Mouse (Mus musculus): ENCODE data around the gene Sirt3. TPM values are rescaled to one million over a fixed set of nuclear protein-coding genes. Genes with fewer than 3 reads are reported as not detected.
"Not testable (repeated sequence)": the region's sequence is repeated elsewhere in the genome, so short reads cannot be mapped to it uniquely, and the experiment has no call there.

The Sirt3 gene
- polyA plus RNA-seq, 1 experiment from 2014 or later = 21.6 TPM

GRCm38 (mm10) chr7:140900220-140900619, 18.1 kb upstream of the Sirt3 start, which contains the start of gene Cox8b:
Gene Cox8b, minus strand, starts transcription at chr7:140900446.
- no peak within 1 kb of the TSS for H3K27ac ChIP-seq (ENCODE audit: low read depth, low read length)
- WGBS = 84% methylated on average over 10 of the region's 10 CpGs
- H3K27me3 ChIP-seq (ENCODE audit: control insufficient read depth, insufficient read depth, low read length) = no peaks in the 10 kb centered on the region
- DNase-seq (ENCODE audit: low spot score, missing footprints) (no peak), ATAC-seq (ENCODE audit: low FRiP score) (no peak)
- no peaks in the 10 kb centered on the region for H3K9me3 ChIP-seq (ENCODE audit: control insufficient read depth, low read length)
- no peak within 1 kb of the TSS for H3K9ac ChIP-seq (ENCODE audit: low read length)
- H3K36me3 ChIP-seq (ENCODE audit: control insufficient read depth, insufficient read depth, low read length) = peaks cover 8% of the 10 kb centered on the region; the same call in 1 of the 2 replicates
- H3K4me3 ChIP-seq (ENCODE audit: low read depth, low read length) = no peak within 1 kb of the TSS
- H3K4me1 ChIP-seq (ENCODE audit: control insufficient read depth, insufficient read depth, low read length) = no peaks in the 10 kb centered on the region
- H3K4me2 ChIP-seq = no peak within 1 kb of the TSS

DNA sequence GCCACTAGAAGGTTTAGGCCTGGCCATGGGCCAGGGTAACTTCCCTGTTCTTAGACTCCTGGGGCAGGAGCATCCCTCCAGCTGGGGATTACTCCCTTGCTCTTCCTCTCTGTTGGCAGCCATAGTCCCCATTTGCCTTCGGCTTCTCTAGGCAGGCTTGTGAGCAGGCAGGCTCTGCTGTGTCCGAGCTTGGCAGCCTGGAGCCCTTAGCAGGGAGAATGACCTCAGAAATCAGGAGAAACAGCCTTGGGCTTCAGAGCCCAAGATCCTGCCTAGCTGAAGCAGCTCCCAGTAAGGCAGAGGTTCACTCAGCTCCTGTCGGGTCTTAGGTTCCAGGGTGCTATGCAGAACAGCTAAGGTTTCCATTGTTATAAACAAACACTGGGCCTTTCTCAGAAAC, 17.0 kb upstream of the Sirt3 start:
- Histone ChIP-seq H3K4me2 (no peak overlapping the region), H3K27me3 (ENCODE audit: control insufficient read depth, insufficient read depth, low read length) (no peaks in the 10 kb centered on the region), H3K4me1 (ENCODE audit: control insufficient read depth, insufficient read depth, low read length) (no peaks in the 10 kb centered on the region), H3K27ac (ENCODE audit: low read depth, low read length) (no peak overlapping the region), H3K4me3 (ENCODE audit: low read depth, low read length) (no peak overlapping the region), H3K36me3 (ENCODE audit: control insufficient read depth, insufficient read depth, low read length) (peaks cover 8% of the 10 kb centered on the region; the same call in 1 of the 2 replicates), H3K9me3 (ENCODE audit: control insufficient read depth, low read length) (no peaks in the 10 kb centered on the region), H3K9ac (ENCODE audit: low read length) (no peak overlapping the region)
- ATAC-seq (ENCODE audit: low FRiP score) = no peak
- no peak for DNase-seq (ENCODE audit: low spot score, missing footprints)
- WGBS = 87% methylated on average over 3 of the region's 3 CpGs

DNA sequence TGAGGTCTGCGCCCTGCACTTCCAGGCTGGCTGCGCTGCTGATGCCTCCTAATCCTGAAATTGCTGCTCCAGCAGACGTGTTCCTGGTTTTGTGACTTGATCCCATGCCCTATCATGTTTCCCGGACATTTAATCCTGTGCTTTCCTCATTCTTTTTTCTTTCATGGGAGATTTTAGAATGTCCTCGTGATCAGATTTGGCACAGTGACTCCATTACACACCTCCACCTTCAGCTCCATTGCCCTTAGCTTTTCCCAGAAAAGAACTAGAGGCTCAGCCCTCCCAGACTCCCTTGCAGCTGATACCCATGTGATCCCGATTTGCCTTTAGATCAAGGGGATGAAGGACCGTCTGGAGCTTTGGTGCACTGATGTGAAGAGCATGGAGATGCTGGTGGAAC, 15.8 kb upstream of the Sirt3 start:
- Histone ChIP-seq H3K36me3 (ENCODE audit: control insufficient read depth, insufficient read depth, low read length) (peaks cover 12% of the 10 kb centered on the region; the same call in 1 of the 2 replicates), H3K4me2 (no peak overlapping the region), H3K4me1 (ENCODE audit: control insufficient read depth, insufficient read depth, low read length) (no peaks in the 10 kb centered on the region), H3K27me3 (ENCODE audit: control insufficient read depth, insufficient read depth, low read length) (no peaks in the 10 kb centered on the region), H3K4me3 (ENCODE audit: low read depth, low read length) (no peak overlapping the region), H3K27ac (ENCODE audit: low read depth, low read length) (no peak overlapping the region), H3K9me3 (ENCODE audit: control insufficient read depth, low read length) (no peaks in the 10 kb centered on the region), H3K9ac (ENCODE audit: low read length) (no peak overlapping the region)
- no peak for DNase-seq (ENCODE audit: low spot score, missing footprints)
- 92% methylated on average over 7 of the region's 7 CpGs for WGBS
- ATAC-seq (ENCODE audit: low FRiP score) = no peak

- Histone ChIP-seq H3K9ac (ENCODE audit: low read length) (no peak overlapping the region), H3K9me3 (ENCODE audit: control insufficient read depth, low read length) (no peaks in the 10 kb centered on the region), H3K36me3 (ENCODE audit: control insufficient read depth, insufficient read depth, low read length) (peaks cover 26% of the 10 kb centered on the region), H3K4me1 (ENCODE audit: control insufficient read depth, insufficient read depth, low read length) (no peaks in the 10 kb centered on the region), H3K4me3 (ENCODE audit: low read depth, low read length) (no peak overlapping the region), H3K27ac (ENCODE audit: low read depth, low read length) (no peak overlapping the region), H3K4me2 (no peak overlapping the region), H3K27me3 (ENCODE audit: control insufficient read depth, insufficient read depth, low read length) (no peaks in the 10 kb centered on the region)
- DNase-seq (ENCODE audit: low spot score, missing footprints) (no peak), ATAC-seq (ENCODE audit: low FRiP score) (no peak)
- 95% methylated on average over 3 of the region's 3 CpGs for WGBS
These were observed 12.5 kb upstream of the Sirt3 start for GRCm38 (mm10) chr7:140894611-140895010.

DNA sequence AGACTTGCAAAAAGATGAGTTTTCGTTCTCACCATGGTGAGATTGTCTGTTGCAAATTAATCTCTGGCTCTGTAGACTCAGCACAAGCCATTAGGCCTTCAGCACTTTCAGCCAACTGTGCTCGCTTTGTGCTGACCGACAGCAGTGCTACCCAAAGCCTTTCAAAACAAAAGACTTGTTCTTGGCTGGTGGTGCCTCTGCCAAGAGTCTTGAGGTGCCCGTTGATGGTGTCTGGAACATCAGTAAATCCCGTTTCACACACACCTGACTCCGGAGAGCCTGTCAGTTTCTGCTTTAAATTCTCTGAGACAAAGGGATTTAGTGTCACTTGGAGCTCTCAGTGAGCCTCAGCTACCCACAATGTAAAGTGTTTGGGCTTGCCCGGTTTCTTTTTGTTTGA, 11.9 kb upstream of the Sirt3 start:
- ATAC-seq (ENCODE audit: low FRiP score) (no peak), DNase-seq (ENCODE audit: low spot score, missing footprints) (no peak)
- H3K4me3 ChIP-seq (ENCODE audit: low read depth, low read length) = no peak overlapping the region
- WGBS = 93% methylated on average over 7 of the region's 7 CpGs
- H3K27ac ChIP-seq (ENCODE audit: low read depth, low read length) = no peak overlapping the region
- H3K9me3 ChIP-seq (ENCODE audit: control insufficient read depth, low read length) = no peaks in the 10 kb centered on the region
- H3K36me3 ChIP-seq (ENCODE audit: control insufficient read depth, insufficient read depth, low read length) = peaks cover 27% of the 10 kb centered on the region
- no peaks in the 10 kb centered on the region for H3K27me3 ChIP-seq (ENCODE audit: control insufficient read depth, insufficient read depth, low read length)
- H3K4me2 ChIP-seq = no peak overlapping the region
- no peak overlapping the region for H3K9ac ChIP-seq (ENCODE audit: low read length)
- no peaks in the 10 kb centered on the region for H3K4me1 ChIP-seq (ENCODE audit: control insufficient read depth, insufficient read depth, low read length)

DNA sequence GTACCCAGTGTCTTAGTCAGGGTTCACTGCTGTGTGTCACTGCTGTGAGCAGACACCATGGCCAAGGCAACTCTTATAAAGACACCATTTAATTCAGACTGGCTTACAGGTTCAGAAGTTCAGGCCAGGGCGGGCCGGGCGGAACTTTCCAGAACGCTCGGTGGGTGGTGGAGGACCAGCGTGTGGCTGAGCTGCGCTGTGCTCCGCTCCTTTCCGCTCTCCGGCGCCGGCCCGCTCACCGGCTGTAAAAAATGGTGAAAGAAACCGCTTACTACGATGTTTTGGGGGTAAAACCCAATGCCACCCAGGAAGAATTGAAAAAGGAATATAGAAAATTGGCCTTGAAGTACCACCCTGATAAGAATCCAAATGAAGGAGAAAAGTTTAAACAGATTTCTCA, 8.5 kb upstream of the Sirt3 start:
- H3K9me3 ChIP-seq (ENCODE audit: control insufficient read depth, low read length); H3K27ac ChIP-seq (ENCODE audit: low read depth, low read length); H3K27me3 ChIP-seq (ENCODE audit: control insufficient read depth, insufficient read depth, low read length); H3K9ac ChIP-seq (ENCODE audit: low read length); DNase-seq (ENCODE audit: low spot score, missing footprints); ATAC-seq (ENCODE audit: low FRiP score); H3K4me1 ChIP-seq (ENCODE audit: control insufficient read depth, insufficient read depth, low read length); H3K4me2 ChIP-seq; H3K4me3 ChIP-seq (ENCODE audit: low read depth, low read length): not testable (repeated sequence)
- H3K36me3 ChIP-seq (ENCODE audit: control insufficient read depth, insufficient read depth, low read length) = peaks cover 29% of the 10 kb centered on the region
- 95% methylated on average over 16 of the region's 16 CpGs for WGBS

DNA sequence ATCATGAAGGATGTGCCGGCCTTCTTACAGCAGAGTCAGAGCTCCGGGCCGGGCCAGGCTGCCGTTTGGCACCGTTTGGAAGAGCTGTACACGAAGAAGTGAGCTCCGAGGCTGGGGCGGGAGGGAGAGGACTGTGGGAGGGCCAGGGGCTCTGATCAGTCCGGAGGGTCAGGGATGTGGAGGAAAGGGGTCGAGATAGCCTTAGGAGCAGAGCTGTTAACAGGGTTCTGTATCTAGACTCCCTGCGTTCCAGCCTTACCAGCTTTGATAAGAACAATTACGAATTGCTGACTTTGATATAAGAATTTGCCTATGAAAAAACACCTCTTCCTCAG, 327 bp upstream of the Sirt3 start:
- H3K27ac ChIP-seq (ENCODE audit: low read depth, low read length) = no peak overlapping the region
- H3K9ac ChIP-seq (ENCODE audit: low read length) = peak overlapping the region; percentile 49
- peaks cover 8% of the 10 kb centered on the region for H3K4me1 ChIP-seq (ENCODE audit: control insufficient read depth, insufficient read depth, low read length)
- WGBS = 1% methylated on average over 12 of the region's 12 CpGs
- H3K9me3 ChIP-seq (ENCODE audit: control insufficient read depth, low read length) = no peaks in the 10 kb centered on the region
- H3K36me3 ChIP-seq (ENCODE audit: control insufficient read depth, insufficient read depth, low read length) = no peaks in the 10 kb centered on the region
- peak overlapping the region; percentile 52 for H3K4me3 ChIP-seq (ENCODE audit: low read depth, low read length)
- ATAC-seq (ENCODE audit: low FRiP score) (peak; percentile 70), DNase-seq (ENCODE audit: low spot score, missing footprints) (no peak)
- H3K27me3 ChIP-seq (ENCODE audit: control insufficient read depth, insufficient read depth, low read length) = no peaks in the 10 kb centered on the region
- H3K4me2 ChIP-seq = peak overlapping the region; percentile 85

DNA sequence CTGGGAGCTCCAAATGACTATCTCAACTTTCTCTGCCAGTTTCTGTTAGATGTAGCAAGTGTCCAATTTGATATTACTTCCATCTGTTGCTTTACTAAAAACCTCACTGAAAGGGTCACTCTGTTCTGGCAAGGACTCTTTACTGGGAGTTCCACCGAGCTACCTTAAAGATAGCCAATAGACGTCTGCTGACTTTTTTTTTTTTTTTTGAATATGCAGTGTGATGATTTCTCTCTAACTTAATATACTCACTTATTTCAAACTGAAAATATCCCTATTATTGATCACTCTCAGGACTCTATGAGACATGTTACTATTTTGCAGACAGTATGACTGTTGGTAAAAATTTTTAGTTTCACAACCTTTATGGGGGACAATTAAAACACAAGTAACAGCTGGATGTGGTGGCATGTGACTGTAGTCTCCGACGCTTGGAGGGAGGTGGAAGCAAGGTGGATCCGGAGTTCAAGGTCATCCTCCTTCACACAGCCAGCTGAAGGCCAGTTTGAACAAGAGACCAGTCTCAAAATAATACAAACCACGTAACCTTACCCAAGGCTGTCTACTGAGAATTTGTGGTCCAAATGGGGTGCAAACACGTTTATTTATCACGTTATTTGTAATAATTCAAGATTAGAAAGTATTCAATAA, 1.1 kb downstream of the Sirt3 start:
- H3K27ac ChIP-seq (ENCODE audit: low read depth, low read length) = no peak overlapping the region
- 35% methylated on average over 8 of the region's 8 CpGs for WGBS
- DNase-seq (ENCODE audit: low spot score, missing footprints) = no peak

DNA sequence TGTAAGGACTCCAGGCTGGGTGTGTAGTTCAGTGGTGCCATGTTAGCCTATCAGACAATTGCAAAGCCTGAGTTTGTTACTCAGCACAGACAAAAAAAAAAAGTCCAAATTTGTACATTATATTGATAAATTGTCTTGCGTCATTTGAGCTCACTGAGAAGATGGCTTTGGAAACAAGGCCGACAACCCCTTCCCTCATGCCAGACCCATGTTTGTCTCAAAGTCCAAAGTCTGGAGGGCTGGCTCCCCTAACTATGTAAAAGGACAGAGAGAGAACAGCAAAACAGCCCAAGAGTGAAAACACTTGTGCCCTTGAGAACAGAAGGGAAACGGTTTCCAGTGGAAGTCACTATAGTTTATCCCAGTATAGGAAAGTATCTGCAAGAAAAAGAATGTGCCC, 1.7 kb downstream of the Sirt3 start:
- no peak overlapping the region for H3K27ac ChIP-seq (ENCODE audit: low read depth, low read length)
- no peak overlapping the region for H3K9ac ChIP-seq (ENCODE audit: low read length)
- ATAC-seq (ENCODE audit: low FRiP score) = no peak
- H3K4me3 ChIP-seq (ENCODE audit: low read depth, low read length) = no peak overlapping the region
- 91% methylated on average over 3 of the region's 3 CpGs for WGBS
- H3K27me3 ChIP-seq (ENCODE audit: control insufficient read depth, insufficient read depth, low read length) = no peaks in the 10 kb centered on the region
- no peak for DNase-seq (ENCODE audit: low spot score, missing footprints)
- no peak overlapping the region for H3K4me2 ChIP-seq
- H3K9me3 ChIP-seq (ENCODE audit: control insufficient read depth, low read length) = no peaks in the 10 kb centered on the region
- peaks cover 4% of the 10 kb centered on the region; the same call in 1 of the 2 replicates for H3K36me3 ChIP-seq (ENCODE audit: control insufficient read depth, insufficient read depth, low read length)
- peaks cover 8% of the 10 kb centered on the region for H3K4me1 ChIP-seq (ENCODE audit: control insufficient read depth, insufficient read depth, low read length)

More for the DNA sequence above, 1.1 kb downstream of the Sirt3 start:
- H3K4me1 ChIP-seq (ENCODE audit: control insufficient read depth, insufficient read depth, low read length) = peaks cover 8% of the 10 kb centered on the region
- no peaks in the 10 kb centered on the region for H3K27me3 ChIP-seq (ENCODE audit: control insufficient read depth, insufficient read depth, low read length)
- no peak for ATAC-seq (ENCODE audit: low FRiP score)
- H3K4me3 ChIP-seq (ENCODE audit: low read depth, low read length) = peak overlapping the region; percentile 52
- 0 out of 2 replicates have a peak, but pooled peaks cover 2% of the 10 kb centered on the region for H3K36me3 ChIP-seq (ENCODE audit: control insufficient read depth, insufficient read depth, low read length)
- H3K4me2 ChIP-seq = peak overlapping the region; percentile 85
- H3K9ac ChIP-seq (ENCODE audit: low read length) = peak overlapping the region; percentile 49
- H3K9me3 ChIP-seq (ENCODE audit: control insufficient read depth, low read length) = no peaks in the 10 kb centered on the region
